In the genomic region with DNA sequence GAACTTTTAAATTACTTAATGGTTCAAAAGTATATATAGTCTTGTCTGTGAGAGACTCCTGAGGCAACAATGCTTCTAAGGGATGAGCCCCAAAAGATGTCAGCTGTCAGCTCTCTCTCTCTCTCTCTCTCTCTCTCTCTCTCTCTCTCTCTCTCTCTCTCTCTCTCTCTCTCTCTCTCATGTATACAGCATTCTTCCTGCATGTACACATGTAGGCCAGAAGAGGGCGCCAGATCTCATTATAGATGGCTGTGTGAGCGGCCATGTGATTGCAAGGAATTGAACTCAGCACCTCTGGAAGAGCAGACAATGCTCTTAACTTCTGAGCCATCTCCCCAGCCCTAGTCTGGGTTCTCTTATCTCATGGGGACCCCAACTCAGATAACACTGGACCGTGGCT, we compare ENCODE assay signal across 10 mouse cellular contexts. TPM values are rescaled to one million over a fixed set of nuclear protein-coding genes. Genes with fewer than 3 reads are reported as not detected.
DNase-seq lines count a peak whose midpoint lies in the region; ATAC-seq and TF ChIP-seq lines count a peak whose summit lies in the region.
"Had no signal": no experiment of that assay in that cellular context is flagged by ENCODE, and none has a peak within 500 bp of the region (broad histone marks: within the 10 kb centered on the region; RNA-seq: fewer than 3 reads in every experiment).

No protein-coding gene starts in this region.

- H3K9ac ChIP-seq in heart, postnatal 0 days (replicated peaks; ENCODE audit: low read depth, low read length) = no peak overlapping the region

- no peak for ATAC-seq in heart, postnatal 0 days (ENCODE audit: insufficient read depth, low read depth)
- peak; percentile 63 for ATAC-seq in CD4-positive, CD25-positive, alpha-beta regulatory T cell, adult 4 months

- TF ChIP-seq CTCF in heart, postnatal 0 days (IDR thresholded peaks at IDR 0.05; ENCODE audit: low read depth) = peak; percentile 39

- no peaks in the 10 kb centered on the region for H3K9me3 ChIP-seq in heart, postnatal 0 days (replicated peaks; ENCODE audit: control insufficient read depth, low read length)

- no peak overlapping the region for H3K4me2 ChIP-seq in heart, postnatal 0 days (ENCODE audit: low read depth, low read length)

- 67% methylated on average over 3 of the region's 3 CpGs for WGBS in heart, postnatal 0 days

- no peak for DNase-seq in heart, postnatal 0 days (ENCODE audit: low spot score)
- DNase-seq in heart, adult 8-10 months (ENCODE audit: low spot score) = no peak
- peak; percentile 45 for DNase-seq in c-Kit-positive CD71-positive TER-119-positive erythroid progenitor cells, embryonic 14.5 days (ENCODE audit: low spot score)
- peak; percentile 44 for DNase-seq in mesoderm, embryonic 11.5 days (ENCODE audit: low read depth, low spot score)
- DNase-seq in MN1 (ENCODE audit: low spot score) = no peak
- no peak for DNase-seq in urinary bladder, adult 2 months (ENCODE audit: low spot score)
- no peak for DNase-seq in urinary bladder, adult 18-20 months (ENCODE audit: low spot score in 2 of 2)
- DNase-seq: heart, adult 18-20 months; kidney, postnatal 14 days had no signal

- no peaks in the 10 kb centered on the region for H3K4me1 ChIP-seq in heart, postnatal 0 days (ENCODE audit: control insufficient read depth, insufficient read depth)

- TF ChIP-seq EP300 in heart, postnatal 0 days (IDR thresholded peaks at IDR 0.05; ENCODE audit: low read depth) = no peak

- H3K27me3 ChIP-seq in heart, postnatal 0 days (ENCODE audit: control insufficient read depth, insufficient read depth, low read length) = no peaks in the 10 kb centered on the region

- no peak overlapping the region for H3K4me3 ChIP-seq in heart, postnatal 0 days (ENCODE audit: low read depth, low read length)

- no peaks in the 10 kb centered on the region for H3K36me3 ChIP-seq in heart, postnatal 0 days (replicated peaks; ENCODE audit: control insufficient read depth, insufficient read depth, low read length)

- H3K27ac ChIP-seq in heart, postnatal 0 days (ENCODE audit: low read depth) = no peak overlapping the region

RNA-seq across cellular contexts. Expression of a gene that starts 19.0 kb away (rescaled TPM):
- 17.8 and 24.6 TPM in 2 replicates for total RNA-seq in heart, postnatal 0 days (2014; rRNA removed; ENCODE audit: low replicate concordance)
- polyA plus RNA-seq in heart, postnatal 0 days (2015; fragmentation: Nextera tagmentation; extraction: Ambion mirVana) = 133 and 136 TPM in 2 replicates
- 100 to 1,000 TPM in 1 of 4 experiments, 10 to 100 TPM in 3; 88.0 to 111 (median 95.7) TPM for total RNA-seq in heart, adult 8-10 months (2022)
- 100 to 1,000 TPM in 1 of 2 experiments, 10 to 100 TPM in 1; 68.5 to 104 TPM for polyA plus RNA-seq in CD4-positive, CD25-positive, alpha-beta regulatory T cell, adult 4 months (2017; shearing (Covaris generic))
- polyA plus RNA-seq in urinary bladder, adult 2 months (2012; rRNA removed) = 93.8 and 107 TPM in 2 replicates

RNA-seq across cellular contexts. Expression of a gene that starts 19.0 kb away (rescaled TPM):
- 11.1 and 17.8 TPM in 2 replicates for total RNA-seq in heart, postnatal 0 days (2014; rRNA removed; ENCODE audit: low replicate concordance)
- 21.3 and 22.6 TPM in 2 replicates for polyA plus RNA-seq in heart, postnatal 0 days (2015; fragmentation: Nextera tagmentation; extraction: Ambion mirVana)
- total RNA-seq in heart, adult 8-10 months (2022) = 10 to 100 TPM; 17.9 to 21.3 (median 20.2) TPM
- 10 to 100 TPM; 27.0 to 43.3 TPM for polyA plus RNA-seq in CD4-positive, CD25-positive, alpha-beta regulatory T cell, adult 4 months (2017; shearing (Covaris generic))
- 15.9 and 20.2 TPM in 2 replicates for polyA plus RNA-seq in urinary bladder, adult 2 months (2012; rRNA removed)

RNA-seq across cellular contexts. Expression of a gene that starts 42.4 kb away (rescaled TPM):
- 46.0 and 47.1 TPM in 2 replicates for total RNA-seq in heart, postnatal 0 days (2014; rRNA removed; ENCODE audit: low replicate concordance)
- polyA plus RNA-seq in heart, postnatal 0 days (2015; fragmentation: Nextera tagmentation; extraction: Ambion mirVana) = 66.3 and 68.5 TPM in 2 replicates
- 10 to 100 TPM; 20.8 to 22.3 (median 21.7) TPM for total RNA-seq in heart, adult 8-10 months (2022)
- 10 to 100 TPM; 25.1 to 27.6 TPM for polyA plus RNA-seq in CD4-positive, CD25-positive, alpha-beta regulatory T cell, adult 4 months (2017; shearing (Covaris generic))
- 44.7 and 47.3 TPM in 2 replicates for polyA plus RNA-seq in urinary bladder, adult 2 months (2012; rRNA removed)

Comparison
In these comparisons a context has a peak if more than half of its experiments do, and no peak if none do; other contexts are left out.
1. DNase-seq: peak in c-Kit-positive CD71-positive TER-119-positive erythroid progenitor cells, embryonic 14.5 days (single experiment) and mesoderm, embryonic 11.5 days (single experiment); none in heart, postnatal 0 days (single experiment), heart, adult 8-10 months (single experiment), MN1 (single experiment), urinary bladder, adult 2 months (single experiment) and urinary bladder, adult 18-20 months (0 of 2).